Mouse (Mus musculus) ES-E14 (cell line): ENCODE measurements around the gene Fam186b. TPM values are rescaled to one million over a fixed set of nuclear protein-coding genes. Genes with fewer than 3 reads are reported as not detected.

ENCODE experiments used
- DNase-seq: peaks from one replicate; pipeline ENCODE4 v3.0.0-alpha.2; 2013; ENCODE audit warnings: low read depth, low spot score
- H3K27ac ChIP-seq: 2 replicates; pipeline ENCODE4 v1.5.1; 2012; ENCODE audit warnings: low read depth, mild to moderate bottlenecking, low read length, moderate library complexity, mixed read lengths; ENCODE audit not compliant: poor library complexity, insufficient read depth, severe bottlenecking
- H3K36me3 ChIP-seq: 2 replicates; pipeline ENCODE4 v1.6.1; 2012; ENCODE audit warnings: mild to moderate bottlenecking, low read length, moderate library complexity, mixed read lengths; ENCODE audit not compliant: control insufficient read depth, poor library complexity, insufficient read depth, severe bottlenecking
- H3K4me1 ChIP-seq, 2 experiments: fragments of 150-350 bp in 1 of 2; sonication (generic) in 1 of 2; 2 replicates each; pipeline ENCODE4 v1.6.1; 2012; ENCODE audit warnings: low read length in 2 of 2, mild to moderate bottlenecking in 1 of 2, mixed read lengths in 1 of 2; ENCODE audit not compliant: control insufficient read depth in 2 of 2, insufficient read depth in 2 of 2, poor library complexity in 1 of 2
- H3K4me3 ChIP-seq, 2 experiments: fragments of 150-350 bp in 1 of 2; sonication (generic) in 1 of 2; 2 replicates each; pipeline ENCODE4 v1.5.1; 2012; ENCODE audit warnings: low read length in 2 of 2, low read depth in 1 of 2, mild to moderate bottlenecking in 1 of 2, mixed read lengths in 1 of 2; ENCODE audit not compliant: insufficient read depth in 1 of 2, poor library complexity in 1 of 2, severe bottlenecking in 1 of 2
- H3K9ac ChIP-seq: 2 replicates; pipeline ENCODE4 v1.6.1; 2012; ENCODE audit warnings: low read depth, mild to moderate bottlenecking, low read length, mixed read lengths; ENCODE audit not compliant: poor library complexity, insufficient read depth, severe bottlenecking
- H3K9me3 ChIP-seq: fragments of 150-350 bp; sonication (generic); 2 replicates; pipeline ENCODE4 v1.6.1; 2012; ENCODE audit warnings: low read depth, mild to moderate bottlenecking, low read length; ENCODE audit not compliant: control insufficient read depth, insufficient read depth
- CHD2 ChIP-seq: IDR thresholded peaks from 2 replicates; pipeline ENCODE4 v1.6.1; 2014; ENCODE audit warnings: mild to moderate bottlenecking, low read depth, low read length, inconsistent platforms
- HCFC1 ChIP-seq: IDR thresholded peaks from 2 replicates; pipeline ENCODE4 v1.6.1; 2012; ENCODE audit warnings: low read length, inconsistent platforms, borderline replicate concordance; ENCODE audit not compliant: insufficient read depth
- MAFK ChIP-seq: IDR thresholded peaks from 2 replicates; pipeline ENCODE4 v1.6.1; 2014; ENCODE audit warnings: mild to moderate bottlenecking, low read depth, low read length, inconsistent platforms; ENCODE audit not compliant: insufficient read depth
- ZC3H11A ChIP-seq: IDR thresholded peaks from 2 replicates; pipeline ENCODE4 v1.6.1; 2012; ENCODE audit warnings: low read depth, mild to moderate bottlenecking, inconsistent platforms, low read length, borderline replicate concordance
- ZNF384 ChIP-seq: IDR thresholded peaks from 2 replicates; pipeline ENCODE4 v1.6.1; 2012; ENCODE audit warnings: low read depth, low read length, inconsistent platforms
- in situ Hi-C, 2 experiments: fragments of 600-800 bp; cut with MboI; formaldehyde crosslinking; loops; one replicate each; pipeline ENCODE4 v1.15.1; 2025; ENCODE audit warnings: low sequenced_read_pairs in 2 of 2, inconsistent platforms in 1 of 2; ENCODE audit not compliant: unreplicated experiment in 2 of 2
- total RNA-seq: library from RNA; depleted of rRNA; stranded (reverse); fragments of 300-350 nt; gene quantifications from 2 replicates; pipeline ENCODE4 v1.2.3, GENCODE M21; 2012

The Fam186b gene
- total RNA-seq, 1 experiment = 0.40 TPM

- Histone ChIP-seq H3K4me1 (peaks cover 0 to 2% of the 10 kb centered on the region in 2 experiments; a peak in 2 of 4 replicates), H3K36me3 (peaks cover 53% of the 10 kb centered on the region), H3K4me3 (no peak overlapping the region), H3K9me3 (no peaks in the 10 kb centered on the region), H3K27ac (no peak overlapping the region), H3K9ac (no peak overlapping the region)
- TF ChIP-seq ZC3H11A (no peak), MAFK (no peak), HCFC1 (no peak), CHD2 (no peak), ZNF384 (no peak)
- in situ Hi-C loops = no loop called here
- DNase-seq = no peak
Observed at GRCm38 (mm10) chr15:99316314-99317266, 20.9 kb upstream of the Fam186b start.

GRCm38 (mm10) chr15:99314891-99315290, 19.2 kb upstream of the Fam186b start:
- H3K4me3 ChIP-seq = peak overlapping the region; percentile 36 to 41; a peak in 2 of 4 replicates
- H3K36me3 ChIP-seq = peaks cover 44% of the 10 kb centered on the region
- peak overlapping the region; percentile 3; the same call in 1 of the 2 replicates for H3K9ac ChIP-seq
- in situ Hi-C loops = no loop called here
- no peak for DNase-seq
- H3K9me3 ChIP-seq = no peaks in the 10 kb centered on the region
- H3K27ac ChIP-seq = no peak overlapping the region
- no peak for TF ChIP-seq MAFK
- no peak for TF ChIP-seq CHD2
- TF ChIP-seq ZC3H11A = no peak
- no peak for TF ChIP-seq ZNF384
- TF ChIP-seq HCFC1 = no peak
- peaks cover 0 to 2% of the 10 kb centered on the region in 2 experiments; a peak in 2 of 4 replicates for H3K4me1 ChIP-seq

- DNase-seq = no peak
- Histone ChIP-seq H3K9me3 (no peaks in the 10 kb centered on the region), H3K4me3 (no peak overlapping the region), H3K9ac (no peak overlapping the region), H3K36me3 (peaks cover 52% of the 10 kb centered on the region), H3K27ac (no peak overlapping the region), H3K4me1 (no peaks in the 10 kb centered on the region; a peak in 1 of 4 replicates)
- TF ChIP-seq MAFK (no peak), ZC3H11A (no peak), ZNF384 (no peak), HCFC1 (no peak), CHD2 (no peak)
- in situ Hi-C loops = no loop called here
Observed at GRCm38 (mm10) chr15:99310617-99311016, 14.9 kb upstream of the Fam186b start.

DNA sequence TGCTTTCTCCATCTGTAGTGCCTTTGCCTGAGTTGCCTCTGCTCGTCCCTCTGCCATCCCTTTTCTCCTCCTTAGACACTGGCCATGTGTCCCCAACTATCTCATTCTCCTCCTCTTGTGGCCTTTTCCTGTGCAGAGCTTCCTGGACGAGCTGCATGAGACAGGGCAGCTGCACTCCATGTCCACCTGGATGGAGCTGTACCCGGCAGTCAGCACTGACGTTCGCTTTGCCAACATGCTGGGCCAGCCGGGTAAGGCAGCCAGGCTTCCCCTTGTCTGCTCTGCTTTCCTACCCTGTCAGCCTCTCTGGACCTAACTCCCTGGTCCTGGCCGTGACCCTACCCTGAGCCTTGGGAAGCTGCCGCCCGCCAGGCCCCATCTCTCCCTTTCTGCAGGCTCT, 13.9 kb upstream of the Fam186b start:
- TF ChIP-seq HCFC1 (no peak), ZNF384 (no peak), ZC3H11A (no peak), CHD2 (no peak), MAFK (no peak)
- Histone ChIP-seq H3K36me3 (peaks cover 52% of the 10 kb centered on the region), H3K9ac (no peak overlapping the region), H3K9me3 (no peaks in the 10 kb centered on the region), H3K4me3 (no peak overlapping the region), H3K27ac (no peak overlapping the region), H3K4me1 (no peaks in the 10 kb centered on the region; a peak in 1 of 4 replicates)
- in situ Hi-C loops = no loop called here
- DNase-seq = no peak
